ENCODE assay signal across 18 mouse cellular contexts in genomic region chr5:44645952-44646841, GRCm38 (mm10).
DNase-seq lines count a peak whose midpoint lies in the region; ATAC-seq and TF ChIP-seq lines count a peak whose summit lies in the region.
"Had no signal": no experiment of that assay in that cellular context is flagged by ENCODE, and none has a peak within 500 bp of the region (broad histone marks: within the 10 kb centered on the region; RNA-seq: fewer than 3 reads in every experiment).

No protein-coding gene starts in this region.

- ATAC-seq in hindbrain, postnatal 0 days: peak; percentile 18; the same call in 1 of the 2 replicates
- no peak for ATAC-seq in hindbrain, embryonic 12.5 days (ENCODE audit: low FRiP score)
- ATAC-seq in forebrain, embryonic 11.5 days (replicated peaks; ENCODE audit: low FRiP score): 0 out of 2 replicates have a peak, but pooled peaks have one; percentile 31
- peak; percentile 38; the same call in 1 of the 2 replicates for ATAC-seq in midbrain, embryonic 11.5 days (ENCODE audit: low FRiP score)
- ATAC-seq: inflammation-experienced regulatory T-cells, adult 6 months had no signal

- TF ChIP-seq POLR2A in brain, embryonic 14.5 days (IDR thresholded peaks at IDR 0.05; ENCODE audit: borderline replicate concordance, extremely low read depth, insufficient read depth, insufficient read length, poor library complexity, severe bottlenecking): no peak

- H3K4me3 ChIP-seq in hindbrain, postnatal 0 days (ENCODE audit: low read length): no peak overlapping the region
- no peak overlapping the region for H3K4me3 ChIP-seq in hindbrain, embryonic 12.5 days
- H3K4me3 ChIP-seq in forebrain, embryonic 11.5 days (ENCODE audit: low read depth, low read length): no peak overlapping the region
- no peak overlapping the region for H3K4me3 ChIP-seq in midbrain, embryonic 11.5 days (ENCODE audit: low read depth, low read length)
- H3K4me3 ChIP-seq: heart, embryonic 10.5 days; liver, embryonic 15.5 days had no signal

- no peak overlapping the region for H3K9ac ChIP-seq in hindbrain, postnatal 0 days (replicated peaks; ENCODE audit: low read length)
- no peak overlapping the region for H3K9ac ChIP-seq in hindbrain, embryonic 12.5 days
- no peak overlapping the region for H3K9ac ChIP-seq in forebrain, embryonic 11.5 days (ENCODE audit: low read length)
- no peak overlapping the region for H3K9ac ChIP-seq in midbrain, embryonic 11.5 days (ENCODE audit: low read length)
- H3K9ac ChIP-seq: liver, embryonic 15.5 days had no signal

- H3K9me3 ChIP-seq in hindbrain, postnatal 0 days (ENCODE audit: low read length): no peaks in the 10 kb centered on the region
- H3K9me3 ChIP-seq in hindbrain, embryonic 12.5 days (replicated peaks): no peaks in the 10 kb centered on the region
- no peaks in the 10 kb centered on the region for H3K9me3 ChIP-seq in forebrain, embryonic 11.5 days (ENCODE audit: control insufficient read depth, low read length)
- no peaks in the 10 kb centered on the region for H3K9me3 ChIP-seq in midbrain, embryonic 11.5 days (ENCODE audit: control insufficient read depth, low read length)
- H3K9me3 ChIP-seq: heart, embryonic 10.5 days; liver, embryonic 15.5 days had no signal

- WGBS in hindbrain, postnatal 0 days: 72% methylated on average over 4 of the region's 4 CpGs
- 75% methylated on average over 4 of the region's 4 CpGs for WGBS in hindbrain, embryonic 12.5 days
- 54% methylated on average over 4 of the region's 4 CpGs for WGBS in forebrain, embryonic 11.5 days
- 79% methylated on average over 4 of the region's 4 CpGs for WGBS in midbrain, embryonic 11.5 days

- no peaks in the 10 kb centered on the region for H3K27me3 ChIP-seq in hindbrain, postnatal 0 days (ENCODE audit: insufficient read depth, low read length)
- no peaks in the 10 kb centered on the region for H3K27me3 ChIP-seq in hindbrain, embryonic 12.5 days
- no peaks in the 10 kb centered on the region for H3K27me3 ChIP-seq in forebrain, embryonic 11.5 days (ENCODE audit: control insufficient read depth, insufficient read depth, low read length)
- H3K27me3 ChIP-seq in midbrain, embryonic 11.5 days (ENCODE audit: control insufficient read depth, insufficient read depth, low read length): no peaks in the 10 kb centered on the region
- H3K27me3 ChIP-seq: liver, embryonic 15.5 days had no signal

- no peak overlapping the region for H3K4me2 ChIP-seq in hindbrain, postnatal 0 days (ENCODE audit: low read depth, low read length)
- H3K4me2 ChIP-seq in hindbrain, embryonic 12.5 days (replicated peaks): no peak overlapping the region
- H3K4me2 ChIP-seq in forebrain, embryonic 11.5 days (ENCODE audit: low read depth, low read length, severe bottlenecking): no peak overlapping the region
- no peak overlapping the region for H3K4me2 ChIP-seq in midbrain, embryonic 11.5 days
- H3K4me2 ChIP-seq: liver, embryonic 15.5 days had no signal

- no peak for DNase-seq in hindbrain, postnatal 0 days (ENCODE audit: low spot score)
- DNase-seq in brain, embryonic 14.5 days (ENCODE audit: low read depth): peak; percentile 44
- DNase-seq in forebrain, embryonic 11.5 days (ENCODE audit: low spot score): no peak
- no peak for DNase-seq in midbrain, embryonic 11.5 days (ENCODE audit: low spot score, missing footprints)
- DNase-seq in adrenal gland, adult 2 months: no peak
- DNase-seq in layer of hippocampus, adult 18-20 months (ENCODE audit: low spot score in 2 of 2): no peak
- no peak for DNase-seq in right cerebral cortex, adult 2 months (ENCODE audit: low spot score in 2 of 2)
- DNase-seq: cerebellum, adult 9-11 months; gastrocnemius, postnatal 25 days; heart, postnatal 10 days; kidney, postnatal 36 days; lung, postnatal 14 days; right cerebral cortex, postnatal 25 days; thymus, postnatal 25 days had no signal

- TF ChIP-seq CTCF in hindbrain, postnatal 0 days (IDR thresholded peaks at IDR 0.05; ENCODE audit: low read depth): no peak
- no peak for TF ChIP-seq CTCF in brain, embryonic 14.5 days (IDR thresholded peaks at IDR 0.05; ENCODE audit: borderline replicate concordance, extremely low read depth, insufficient read depth, insufficient read length)

- no peaks in the 10 kb centered on the region for H3K4me1 ChIP-seq in hindbrain, postnatal 0 days (ENCODE audit: insufficient read depth, low read length)
- H3K4me1 ChIP-seq in hindbrain, embryonic 12.5 days: peaks cover 7% of the 10 kb centered on the region; the same call in 1 of the 2 replicates
- peaks cover 3% of the 10 kb centered on the region; the same call in 1 of the 2 replicates for H3K4me1 ChIP-seq in forebrain, embryonic 11.5 days (replicated peaks; ENCODE audit: control insufficient read depth, insufficient read depth, low read length)
- H3K4me1 ChIP-seq in midbrain, embryonic 11.5 days (ENCODE audit: control insufficient read depth, insufficient read depth, low read length): peaks cover 5% of the 10 kb centered on the region; the same call in 1 of the 2 replicates
- H3K4me1 ChIP-seq: liver, embryonic 15.5 days had no signal

- no peak overlapping the region for H3K27ac ChIP-seq in hindbrain, postnatal 0 days
- H3K27ac ChIP-seq in hindbrain, embryonic 12.5 days: no peak overlapping the region
- no peak overlapping the region for H3K27ac ChIP-seq in forebrain, embryonic 11.5 days (ENCODE audit: low read depth, low read length)
- no peak overlapping the region for H3K27ac ChIP-seq in midbrain, embryonic 11.5 days (ENCODE audit: low read depth, low read length)
- H3K27ac ChIP-seq: heart, embryonic 10.5 days; liver, embryonic 15.5 days had no signal

- no peaks in the 10 kb centered on the region for H3K36me3 ChIP-seq in hindbrain, postnatal 0 days (ENCODE audit: insufficient read depth, low read length)
- H3K36me3 ChIP-seq in hindbrain, embryonic 12.5 days: no peaks in the 10 kb centered on the region
- H3K36me3 ChIP-seq in forebrain, embryonic 11.5 days (ENCODE audit: control insufficient read depth, insufficient read depth, low read length): no peaks in the 10 kb centered on the region
- H3K36me3 ChIP-seq in midbrain, embryonic 11.5 days (ENCODE audit: control insufficient read depth, insufficient read depth, low read length): no peaks in the 10 kb centered on the region
- H3K36me3 ChIP-seq: heart, embryonic 10.5 days; liver, embryonic 15.5 days had no signal
